Mouse (Mus musculus) heart, postnatal 0 days (tissue): ENCODE measurements at regions not wholly inside any gene's neighbourhood (a gene's known extent, or its start where the extent isn't known, plus 50 kb on each side); places are given as distances from the start of the nearest gene placed in this dataset.

Experiments used
- CTCF ChIP-seq: IDR thresholded peaks from 2 replicates; pipeline ENCODE4 v1.5.1; 2016; ENCODE audit warnings: antibody characterized with exemption, control low read depth, low read depth
- EP300 ChIP-seq: IDR thresholded peaks from 2 replicates; pipeline ENCODE4 v1.6.1; 2016; ENCODE audit warnings: antibody characterized with exemption, low read depth

DNA sequence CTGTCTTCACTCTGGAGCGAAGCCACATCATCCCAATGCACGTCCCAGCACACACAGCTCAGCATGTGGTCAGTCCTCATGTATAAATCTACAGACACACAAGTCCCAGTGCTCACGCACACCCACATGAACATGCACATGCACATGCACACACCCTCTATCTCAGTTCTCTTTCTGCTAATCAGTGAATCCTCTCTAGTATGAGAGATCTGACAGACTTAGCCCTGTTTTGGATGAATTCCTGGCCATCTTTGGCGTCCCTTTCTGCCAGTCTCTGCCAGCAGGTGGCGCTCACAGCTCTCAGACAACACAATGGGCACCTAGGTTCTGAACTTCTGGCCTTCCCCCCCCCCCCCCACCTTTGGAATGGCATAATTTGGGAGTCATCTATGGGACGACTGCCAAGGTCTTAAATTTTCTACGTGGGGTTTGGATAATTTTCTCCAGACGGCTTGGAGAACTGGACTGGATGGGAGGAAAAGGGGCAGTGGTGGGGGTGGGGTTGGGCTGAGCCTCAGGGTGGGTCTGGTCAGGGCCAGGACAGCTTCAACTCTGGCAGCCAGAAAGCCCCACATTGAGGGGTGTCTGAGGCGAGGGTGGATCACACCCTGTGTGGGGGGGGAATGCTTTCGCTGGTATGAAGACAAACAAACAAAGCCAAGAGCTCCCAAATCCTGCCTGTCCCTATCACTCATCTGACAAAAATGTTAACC, 149.8 kb downstream of the Opa1 start:
- TF ChIP-seq CTCF, result peak; percentile 85
- TF ChIP-seq EP300, result no peak
